Mouse (Mus musculus) kidney, adult 2 months (tissue): ENCODE measurements around the gene Klf11.
"Not testable (repeated sequence)": the region's sequence is repeated elsewhere in the genome, so short reads cannot be mapped to it uniquely, and the experiment has no call there.

Experiments
- CTCF ChIP-seq: fragments of 200-500 bp; conservative IDR thresholded peaks from 2 replicates; pipeline ENCODE4 v1.5.1; 2011; ENCODE audit warnings: low read depth, mild to moderate bottlenecking, control low read depth, low read length, moderate library complexity, mixed read lengths; ENCODE audit not compliant: insufficient read depth, insufficient read length
- POLR2A ChIP-seq: fragments of 200-500 bp; IDR thresholded peaks from one replicate; pipeline ENCODE4 v1.6.1; 2011; ENCODE audit warnings: low read depth, low read length, control low read depth

- TF ChIP-seq CTCF, POLR2A: not testable (repeated sequence)
These were observed 50.5 kb downstream of the Klf11 start for GRCm38 (mm10) chr12:24701621-24702020.
